Mouse (Mus musculus) gastrocnemius, postnatal 14 days (tissue): ENCODE results near the gene Wapl. TPM values are rescaled to one million over a fixed set of nuclear protein-coding genes. Genes with fewer than 3 reads are reported as not detected.
A peak's percentile ranks its signal among the peaks of the same experiment; 100 is the strongest.

Source experiments
- DNase-seq: peaks from one replicate; pipeline ENCODE4 v3.0.0; 2021; ENCODE audit warnings: mixed read lengths
- intact Hi-C: fragments of 180-260 bp; cut with DNase I; formaldehyde crosslinking; loops from one replicate; pipeline ENCODE4 v1.15.1; 2025; ENCODE audit warnings: low total_unique reads
- total RNA-seq, 2 experiments: library from RNA; stranded (reverse); gene quantifications; 2 replicates each; pipeline ENCODE4 v1.2.3; 2021

Gene Wapl
- total RNA-seq, 2 experiments from 2014 or later = 38.4 to 40.8 TPM

GRCm38 (mm10) chr14:34768373-34768772, 94.6 kb downstream of the Wapl start:
- intact Hi-C loops = no loop called here
- DNase-seq = peak; percentile 61

- peak; percentile 61 for DNase-seq
- intact Hi-C loops = no loop called here
These were observed 95.4 kb downstream of the Wapl start for GRCm38 (mm10) chr14:34769021-34769566.

DNA sequence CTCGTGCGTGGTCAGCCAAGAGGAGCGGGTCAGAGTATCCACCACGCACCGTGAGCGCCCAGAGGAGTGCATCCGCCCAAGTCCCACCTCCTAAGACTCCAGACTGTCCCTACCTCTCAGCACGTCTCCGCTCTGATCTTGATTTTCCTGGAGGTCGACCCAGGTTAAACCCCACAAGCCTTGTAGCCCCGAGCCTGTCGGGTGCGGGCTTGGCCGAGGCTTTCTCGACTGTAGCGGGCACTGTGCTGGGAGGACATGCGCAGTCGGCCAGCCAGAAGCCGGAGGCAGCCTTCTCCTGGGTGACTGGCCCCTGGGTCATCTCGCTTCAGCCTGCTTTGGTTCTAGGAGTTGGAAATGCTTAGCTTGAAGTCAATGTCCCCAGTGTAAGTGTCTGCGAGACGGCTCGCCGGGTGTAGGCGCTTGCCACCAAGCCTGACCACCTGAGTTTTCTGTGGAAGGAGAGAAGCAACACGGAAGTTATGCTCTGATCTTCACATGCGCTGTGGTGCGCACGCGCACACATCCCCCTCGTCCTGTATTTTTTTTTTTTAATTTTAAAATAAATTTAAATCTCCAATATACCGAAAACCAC, 95.9 kb downstream of the Wapl start:
- peak; percentile 13 for DNase-seq
- intact Hi-C loops = no loop called here

- intact Hi-C loops = no loop called here
- DNase-seq = no peak
These were observed 96.7 kb downstream of the Wapl start for GRCm38 (mm10) chr14:34770467-34770866.

GRCm38 (mm10) chr14:34771601-34772000, 97.9 kb downstream of the Wapl start:
- DNase-seq = no peak
- intact Hi-C loops = no loop called here

- intact Hi-C loops = no loop called here
- no peak for DNase-seq
These were observed 98.4 kb downstream of the Wapl start for GRCm38 (mm10) chr14:34772132-34772531.

DNA sequence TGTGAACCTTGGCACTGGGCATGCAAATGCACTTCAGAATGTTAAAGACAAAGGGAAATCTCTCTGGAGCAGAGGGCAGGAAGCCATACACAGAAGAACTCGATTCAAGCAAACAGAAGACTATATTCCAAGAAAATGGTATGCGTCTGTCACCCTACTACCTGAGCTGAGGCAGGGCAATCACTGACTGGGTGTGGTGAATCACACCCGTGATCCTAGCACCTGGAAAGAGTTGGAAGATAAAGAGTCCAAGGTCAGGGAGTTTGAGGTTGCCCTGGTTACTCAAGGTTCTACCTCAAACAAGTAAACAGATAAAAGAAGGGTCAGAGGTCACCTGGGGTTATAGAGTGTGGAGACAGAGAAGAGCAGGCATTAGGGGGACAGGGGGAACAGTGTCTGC, 100.0 kb downstream of the Wapl start:
- intact Hi-C loops = loop anchor here (2.0 kb wide), 1 partner anchor 155 kb away; no protein-coding TSS in a partner anchor
- no peak for DNase-seq

DNA sequence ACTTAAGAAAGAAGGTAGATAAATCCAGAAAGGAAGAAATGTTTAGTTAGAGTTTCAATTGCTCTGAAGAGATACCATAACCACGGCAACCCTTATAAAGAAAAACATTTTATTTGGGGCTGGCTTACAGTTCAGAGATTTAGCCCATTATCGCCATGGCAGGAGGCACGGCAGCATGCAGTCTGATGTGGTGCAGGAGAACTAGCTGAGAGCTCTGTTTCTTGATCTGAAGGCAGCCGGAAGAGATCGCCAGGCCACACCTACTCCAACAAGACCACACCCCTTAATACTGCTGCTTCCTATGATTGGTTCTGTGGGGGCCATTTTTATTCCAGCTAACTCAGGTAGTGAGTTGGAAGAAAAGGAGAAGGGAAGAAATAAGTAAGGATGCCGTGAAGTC, 100.5 kb downstream of the Wapl start:
- no peak for DNase-seq

DNA sequence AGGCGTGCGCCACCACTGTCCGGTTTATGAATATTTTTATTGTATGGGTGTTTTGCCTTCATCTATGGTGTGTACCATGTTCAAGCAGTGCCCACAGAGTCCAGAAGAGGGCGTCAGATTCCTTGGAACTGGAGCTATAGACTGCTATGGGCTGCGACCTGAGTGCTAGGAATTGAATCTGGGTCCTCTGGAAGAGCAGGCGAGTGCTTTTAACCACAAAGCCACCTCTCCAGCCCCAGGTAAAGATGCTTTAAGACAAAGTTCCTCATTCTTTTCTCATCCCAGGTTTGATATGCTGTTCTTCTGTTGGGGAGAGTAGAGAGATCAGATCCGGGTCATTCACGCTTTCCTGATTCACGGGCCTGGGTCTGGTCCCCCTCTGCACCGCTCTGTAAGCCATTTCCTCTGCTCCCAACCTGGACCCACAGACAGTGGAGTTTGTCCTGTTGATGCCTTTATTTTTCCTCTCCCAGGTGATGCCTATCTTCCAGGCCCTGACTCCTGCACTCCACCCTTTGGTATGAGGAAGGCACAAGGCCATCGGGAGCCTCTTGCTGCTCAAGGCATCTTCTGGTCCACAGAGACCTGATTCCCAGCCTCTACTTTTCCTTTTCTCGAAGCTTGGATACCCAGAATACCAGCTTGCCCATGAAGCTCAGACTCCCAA, 103.1 kb downstream of the Wapl start:
- intact Hi-C loops = no loop called here
- DNase-seq = no peak

More for the DNA sequence above, 100.5 kb downstream of the Wapl start:
- intact Hi-C loops = loop anchor here (2.0 kb wide), 1 partner anchor 155 kb away; no protein-coding TSS in a partner anchor

DNA sequence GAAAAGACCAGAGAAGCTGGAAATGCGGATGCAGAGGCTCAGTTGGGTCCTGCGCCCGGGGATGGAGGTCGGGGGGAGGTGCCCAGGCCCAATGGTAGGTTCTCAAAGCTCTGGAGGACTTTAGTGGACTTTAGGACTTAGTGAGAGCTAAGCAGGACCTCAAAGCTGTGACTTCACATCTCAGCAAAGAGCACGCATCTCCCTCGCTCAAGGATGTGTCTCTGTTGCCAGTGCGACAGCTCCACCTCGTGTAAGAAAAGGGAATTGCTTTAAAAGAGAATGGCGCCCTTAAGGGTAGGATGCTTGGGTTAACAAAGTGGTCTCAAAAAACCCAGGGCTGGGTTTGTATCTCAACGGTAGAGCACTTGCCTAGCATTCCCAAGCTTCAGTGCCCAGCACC, 104.1 kb downstream of the Wapl start:
- intact Hi-C loops = no loop called here
- DNase-seq = peak; percentile 10

- intact Hi-C loops = no loop called here
These were observed 105.0 kb downstream of the Wapl start for GRCm38 (mm10) chr14:34778760-34779159.

GRCm38 (mm10) chr14:34793406-34794037, 119.8 kb downstream of the Wapl start:
- intact Hi-C loops = no loop called here
- DNase-seq = peak; percentile 17

More at GRCm38 (mm10) chr14:34778760-34779159, 105.0 kb downstream of the Wapl start:
- no peak for DNase-seq

Other genes with a start within 250 kb of the Wapl start
- 10 to 100 TPM; 65.3 to 69.9 TPM for gene Bmpr1a, start 170.6 kb upstream of the Wapl start, total RNA-seq
- not detected for gene 9230112D13Rik, start 151.1 kb upstream of the Wapl start, total RNA-seq
- 1,000 to 10,000 TPM; 1,741 to 1,856 TPM for gene Ldb3, start 85.2 kb upstream of the Wapl start, total RNA-seq
- not detected for gene Opn4, start 73.8 kb upstream of the Wapl start, total RNA-seq
- gene Grid1, start 146.2 kb downstream of the Wapl start, total RNA-seq = under 1 TPM; 0.04 to 0.24 TPM